Mouse (Mus musculus): Measurements from ENCODE around the gene Gm21954. TPM values are rescaled to one million over a fixed set of nuclear protein-coding genes. Genes with fewer than 3 reads are reported as not detected.

Gene Gm21954
- total RNA-seq (2014; rRNA removed) (not detected in 2 replicates), polyA plus RNA-seq (2012; rRNA removed) (not detected in 2 replicates)

- Histone ChIP-seq H3K27ac (replicated peaks; ENCODE audit: insufficient read depth, low read depth, low read length) (no peak within 1 kb of the TSS), H3K79me2 (ENCODE audit: control insufficient read depth, insufficient read depth, low read length) (no peaks in the 10 kb centered on the region), H3K9ac (ENCODE audit: low read depth, low read length) (no peak within 1 kb of the TSS), H3K27me3 (ENCODE audit: control insufficient read depth, insufficient read depth, low read length) (no peaks in the 10 kb centered on the region), H3K4me3 (ENCODE audit: insufficient read depth, low read depth, low read length) (no peak within 1 kb of the TSS), H3K36me3 (ENCODE audit: control insufficient read depth, insufficient read depth, low read length) (no peaks in the 10 kb centered on the region), H3K4me1 (ENCODE audit: control insufficient read depth, insufficient read depth, low read length) (no peaks in the 10 kb centered on the region)
- TF ChIP-seq CTCF (IDR thresholded peaks at IDR 0.05; ENCODE audit: low read depth, low read length) (no peak), POLR2A (IDR thresholded peaks at IDR 0.05; ENCODE audit: extremely low read depth, insufficient read depth, low read length) (no peak)
- 75% methylated on average over 2 of the region's 2 CpGs for WGBS
- no peak for DNase-seq (ENCODE audit: extremely low read depth, low read depth, low spot score)
Measured at GRCm38 (mm10) chr3:55472110-55472509, at the start of gene Gm21954. Gm21954 (minus strand) TSS chr3:55472210.

GRCm38 (mm10) chr3:55521776-55522175 is 49.8 kb upstream of the Gm21954 start:
- TF ChIP-seq POLR2A (IDR thresholded peaks at IDR 0.05; ENCODE audit: extremely low read depth, insufficient read depth, low read length): no peak
- no peak for TF ChIP-seq CTCF (IDR thresholded peaks at IDR 0.05; ENCODE audit: low read depth, low read length)
- no peak overlapping the region for H3K4me3 ChIP-seq (ENCODE audit: insufficient read depth, low read depth, low read length)
- H3K36me3 ChIP-seq (ENCODE audit: control insufficient read depth, insufficient read depth, low read length): no peaks in the 10 kb centered on the region
- H3K79me2 ChIP-seq (ENCODE audit: control insufficient read depth, insufficient read depth, low read length): no peaks in the 10 kb centered on the region
- DNase-seq (ENCODE audit: extremely low read depth, low read depth, low spot score): no peak
- H3K27ac ChIP-seq (replicated peaks; ENCODE audit: insufficient read depth, low read depth, low read length): no peak overlapping the region
- no peak overlapping the region for H3K9ac ChIP-seq (ENCODE audit: low read depth, low read length)
- WGBS: 83% methylated on average over 8 of the region's 8 CpGs
- no peaks in the 10 kb centered on the region for H3K27me3 ChIP-seq (ENCODE audit: control insufficient read depth, insufficient read depth, low read length)
- no peaks in the 10 kb centered on the region for H3K4me1 ChIP-seq (ENCODE audit: control insufficient read depth, insufficient read depth, low read length)

- no peak overlapping the region for H3K4me3 ChIP-seq (ENCODE audit: insufficient read depth, low read depth, low read length)
- no peaks in the 10 kb centered on the region for H3K79me2 ChIP-seq (ENCODE audit: control insufficient read depth, insufficient read depth, low read length)
- TF ChIP-seq POLR2A (IDR thresholded peaks at IDR 0.05; ENCODE audit: extremely low read depth, insufficient read depth, low read length) (no peak), CTCF (IDR thresholded peaks at IDR 0.05; ENCODE audit: low read depth, low read length) (peak; percentile 73)
- no peaks in the 10 kb centered on the region for H3K27me3 ChIP-seq (ENCODE audit: control insufficient read depth, insufficient read depth, low read length)
- no peaks in the 10 kb centered on the region for H3K36me3 ChIP-seq (ENCODE audit: control insufficient read depth, insufficient read depth, low read length)
- WGBS: 30% methylated on average over 12 of the region's 12 CpGs
- H3K4me1 ChIP-seq (ENCODE audit: control insufficient read depth, insufficient read depth, low read length): no peaks in the 10 kb centered on the region
- H3K27ac ChIP-seq (replicated peaks; ENCODE audit: insufficient read depth, low read depth, low read length): no peak overlapping the region
- H3K9ac ChIP-seq (ENCODE audit: low read depth, low read length): no peak overlapping the region
- DNase-seq (ENCODE audit: extremely low read depth, low read depth, low spot score): peak; percentile 32
Measured at GRCm38 (mm10) chr3:55520240-55521180, 48.5 kb upstream of the Gm21954 start.

- H3K9ac ChIP-seq (ENCODE audit: low read depth, low read length): no peak overlapping the region
- H3K27me3 ChIP-seq (ENCODE audit: control insufficient read depth, insufficient read depth, low read length): no peaks in the 10 kb centered on the region
- 64% methylated on average over 17 of the region's 17 CpGs for WGBS
- H3K27ac ChIP-seq (replicated peaks; ENCODE audit: insufficient read depth, low read depth, low read length): no peak overlapping the region
- H3K36me3 ChIP-seq (ENCODE audit: control insufficient read depth, insufficient read depth, low read length): no peaks in the 10 kb centered on the region
- DNase-seq (ENCODE audit: extremely low read depth, low read depth, low spot score): no peak
- no peaks in the 10 kb centered on the region for H3K79me2 ChIP-seq (ENCODE audit: control insufficient read depth, insufficient read depth, low read length)
- no peak overlapping the region for H3K4me3 ChIP-seq (ENCODE audit: insufficient read depth, low read depth, low read length)
- TF ChIP-seq CTCF (IDR thresholded peaks at IDR 0.05; ENCODE audit: low read depth, low read length) (no peak), POLR2A (IDR thresholded peaks at IDR 0.05; ENCODE audit: extremely low read depth, insufficient read depth, low read length) (no peak)
- H3K4me1 ChIP-seq (ENCODE audit: control insufficient read depth, insufficient read depth, low read length): no peaks in the 10 kb centered on the region
Measured at GRCm38 (mm10) chr3:55517454-55518014, 45.5 kb upstream of the Gm21954 start.

- TF ChIP-seq POLR2A (IDR thresholded peaks at IDR 0.05; ENCODE audit: extremely low read depth, insufficient read depth, low read length) (no peak), CTCF (IDR thresholded peaks at IDR 0.05; ENCODE audit: low read depth, low read length) (no peak)
- Histone ChIP-seq H3K79me2 (ENCODE audit: control insufficient read depth, insufficient read depth, low read length) (no peaks in the 10 kb centered on the region), H3K4me3 (ENCODE audit: insufficient read depth, low read depth, low read length) (no peak overlapping the region), H3K4me1 (ENCODE audit: control insufficient read depth, insufficient read depth, low read length) (no peaks in the 10 kb centered on the region), H3K27ac (replicated peaks; ENCODE audit: insufficient read depth, low read depth, low read length) (no peak overlapping the region), H3K36me3 (ENCODE audit: control insufficient read depth, insufficient read depth, low read length) (no peaks in the 10 kb centered on the region), H3K27me3 (ENCODE audit: control insufficient read depth, insufficient read depth, low read length) (no peaks in the 10 kb centered on the region), H3K9ac (ENCODE audit: low read depth, low read length) (no peak overlapping the region)
- 78% methylated on average over 5 of the region's 5 CpGs for WGBS
- DNase-seq (ENCODE audit: extremely low read depth, low read depth, low spot score): no peak
Measured at GRCm38 (mm10) chr3:55515966-55516365, 44.0 kb upstream of the Gm21954 start.
